Mouse (Mus musculus): ENCODE measurements around the gene Ccdc151. TPM values are rescaled to one million over a fixed set of nuclear protein-coding genes. Genes with fewer than 3 reads are reported as not detected.

Gene Ccdc151
- 5.1 and 6.7 TPM in 2 replicates for polyA plus RNA-seq (2016; fragmentation: Nextera tagmentation; extraction: Ambion mirVana)

GRCm38 (mm10) chr9:22002194-22003162 lies at the start of gene Ccdc151, which contains the start of gene Prkcsh:
Gene Ccdc151 (minus strand): TSS chr9:22002634.
Gene Prkcsh (plus strand): TSS chr9:22002806.
- Histone ChIP-seq H3K4me3 (peak within 1 kb of the TSS; percentile 87), H3K27ac (peak within 1 kb of the TSS; percentile 88), H3K4me1 (replicated peaks) (peaks cover 32% of the 10 kb centered on the region), H3K36me3 (peaks cover 37% of the 10 kb centered on the region), H3K27me3 (ENCODE audit: insufficient read depth, poor library complexity, severe bottlenecking) (0 out of 2 replicates have a peak, but pooled peaks cover 3% of the 10 kb centered on the region), H3K9me3 (no peaks in the 10 kb centered on the region)
- DNase-seq (ENCODE audit: low spot score) = peak; percentile 100
- WGBS = 6% methylated on average over 57 of the region's 57 CpGs

- peak within 1 kb of the TSS; percentile 84 for H3K4me3 ChIP-seq
- WGBS = under 1% methylated on average over 27 of the region's 28 CpGs
- peaks cover 2% of the 10 kb centered on the region for H3K36me3 ChIP-seq
- H3K27ac ChIP-seq = peak within 1 kb of the TSS; percentile 94
- peaks cover 68% of the 10 kb centered on the region for H3K27me3 ChIP-seq (ENCODE audit: insufficient read depth, poor library complexity, severe bottlenecking)
- H3K4me1 ChIP-seq (replicated peaks) = peaks cover 70% of the 10 kb centered on the region
- peak; percentile 85 for DNase-seq (ENCODE audit: low spot score)
- H3K9me3 ChIP-seq = no peaks in the 10 kb centered on the region
Measured at GRCm38 (mm10) chr9:22051958-22052254, 49.5 kb upstream of the Ccdc151 start, which contains the start of gene Elavl3. Gene Elavl3 (minus strand): TSS chr9:22052023.

GRCm38 (mm10) chr9:22051161-22051957 lies 48.9 kb upstream of the Ccdc151 start:
- no peaks in the 10 kb centered on the region for H3K9me3 ChIP-seq
- H3K27ac ChIP-seq = peak overlapping the region; percentile 94
- H3K27me3 ChIP-seq (ENCODE audit: insufficient read depth, poor library complexity, severe bottlenecking) = peaks cover 68% of the 10 kb centered on the region
- no peaks in the 10 kb centered on the region; the same call in 1 of the 2 replicates for H3K36me3 ChIP-seq
- peaks cover 71% of the 10 kb centered on the region for H3K4me1 ChIP-seq (replicated peaks)
- DNase-seq (ENCODE audit: low spot score) = no peak
- H3K4me3 ChIP-seq = peak overlapping the region; percentile 84
- 1% methylated on average over 66 of the region's 67 CpGs for WGBS

GRCm38 (mm10) chr9:22050351-22050889 lies 48.0 kb upstream of the Ccdc151 start:
- Histone ChIP-seq H3K9me3 (no peaks in the 10 kb centered on the region), H3K27ac (peak overlapping the region; percentile 94), H3K4me1 (replicated peaks) (peaks cover 66% of the 10 kb centered on the region), H3K27me3 (ENCODE audit: insufficient read depth, poor library complexity, severe bottlenecking) (peaks cover 58% of the 10 kb centered on the region), H3K36me3 (no peaks in the 10 kb centered on the region), H3K4me3 (peak overlapping the region; percentile 84)
- DNase-seq (ENCODE audit: low spot score) = peak; percentile 87
- under 1% methylated on average over 43 of the region's 43 CpGs for WGBS

- peak; percentile 57 for DNase-seq (ENCODE audit: low spot score)
- H3K4me1 ChIP-seq (replicated peaks) = peaks cover 65% of the 10 kb centered on the region
Measured at GRCm38 (mm10) chr9:22049721-22050270, 47.4 kb upstream of the Ccdc151 start.

GRCm38 (mm10) chr9:22049315-22049714 lies 46.9 kb upstream of the Ccdc151 start:
- H3K4me3 ChIP-seq = peak overlapping the region; percentile 84
- H3K36me3 ChIP-seq = 0 out of 2 replicates have a peak, but pooled peaks cover 2% of the 10 kb centered on the region
- no peak for DNase-seq (ENCODE audit: low spot score)
- peak overlapping the region; percentile 94 for H3K27ac ChIP-seq
- H3K9me3 ChIP-seq = no peaks in the 10 kb centered on the region
- WGBS = 72% methylated on average over 11 of the region's 11 CpGs
- H3K27me3 ChIP-seq (ENCODE audit: insufficient read depth, poor library complexity, severe bottlenecking) = peaks cover 51% of the 10 kb centered on the region
- H3K4me1 ChIP-seq (replicated peaks) = peaks cover 63% of the 10 kb centered on the region

More at GRCm38 (mm10) chr9:22049721-22050270, 47.4 kb upstream of the Ccdc151 start:
- Histone ChIP-seq H3K27me3 (ENCODE audit: insufficient read depth, poor library complexity, severe bottlenecking) (peaks cover 55% of the 10 kb centered on the region), H3K36me3 (no peaks in the 10 kb centered on the region), H3K27ac (peak overlapping the region; percentile 94), H3K4me3 (peak overlapping the region; percentile 84), H3K9me3 (no peaks in the 10 kb centered on the region)
- 42% methylated on average over 4 of the region's 4 CpGs for WGBS

GRCm38 (mm10) chr9:22047329-22047728 lies 44.9 kb upstream of the Ccdc151 start:
- H3K9me3 ChIP-seq = no peaks in the 10 kb centered on the region
- H3K4me3 ChIP-seq = no peak overlapping the region
- H3K36me3 ChIP-seq = 0 out of 2 replicates have a peak, but pooled peaks cover 7% of the 10 kb centered on the region
- peak overlapping the region; percentile 67; the same call in 1 of the 2 replicates for H3K27ac ChIP-seq
- peaks cover 34% of the 10 kb centered on the region for H3K27me3 ChIP-seq (ENCODE audit: insufficient read depth, poor library complexity, severe bottlenecking)
- WGBS = 61% methylated on average over 9 of the region's 9 CpGs
- H3K4me1 ChIP-seq (replicated peaks) = peaks cover 62% of the 10 kb centered on the region
- no peak for DNase-seq (ENCODE audit: low spot score)

- no peak overlapping the region for H3K27ac ChIP-seq
- no peaks in the 10 kb centered on the region for H3K27me3 ChIP-seq (ENCODE audit: insufficient read depth, poor library complexity, severe bottlenecking)
- 0 out of 2 replicates have a peak, but pooled peaks cover 3% of the 10 kb centered on the region for H3K9me3 ChIP-seq
- H3K4me1 ChIP-seq (replicated peaks) = peaks cover 11% of the 10 kb centered on the region; the same call in 1 of the 2 replicates
- no peak for DNase-seq (ENCODE audit: low spot score)
- peaks cover 20% of the 10 kb centered on the region for H3K36me3 ChIP-seq
- H3K4me3 ChIP-seq = no peak overlapping the region
- 76% methylated on average over 2 of the region's 2 CpGs for WGBS
Measured at GRCm38 (mm10) chr9:22041832-22042231, 39.4 kb upstream of the Ccdc151 start.

- Histone ChIP-seq H3K27me3 (ENCODE audit: insufficient read depth, poor library complexity, severe bottlenecking) (no peaks in the 10 kb centered on the region), H3K27ac (no peak overlapping the region), H3K4me1 (replicated peaks) (peaks cover 35% of the 10 kb centered on the region), H3K9me3 (0 out of 2 replicates have a peak, but pooled peaks cover 3% of the 10 kb centered on the region), H3K36me3 (peaks cover 50% of the 10 kb centered on the region), H3K4me3 (no peak overlapping the region)
- DNase-seq (ENCODE audit: low spot score) = no peak
- 86% methylated on average over 10 of the region's 10 CpGs for WGBS
Measured at GRCm38 (mm10) chr9:22037826-22038225, 35.4 kb upstream of the Ccdc151 start.

GRCm38 (mm10) chr9:22035300-22036044 lies 33.0 kb upstream of the Ccdc151 start:
- H3K4me3 ChIP-seq = no peak overlapping the region
- no peaks in the 10 kb centered on the region for H3K27me3 ChIP-seq (ENCODE audit: insufficient read depth, poor library complexity, severe bottlenecking)
- 0 out of 2 replicates have a peak, but pooled peaks cover 2% of the 10 kb centered on the region for H3K9me3 ChIP-seq
- H3K36me3 ChIP-seq = peaks cover 71% of the 10 kb centered on the region
- WGBS = 40% methylated on average over 6 of the region's 6 CpGs
- peak overlapping the region; percentile 85 for H3K27ac ChIP-seq
- H3K4me1 ChIP-seq (replicated peaks) = peaks cover 37% of the 10 kb centered on the region
- DNase-seq (ENCODE audit: low spot score) = peak; percentile 66

GRCm38 (mm10) chr9:22030386-22030785 lies 28.0 kb upstream of the Ccdc151 start:
- DNase-seq (ENCODE audit: low spot score) = no peak
- WGBS = 92% methylated on average over 9 of the region's 9 CpGs
- H3K27me3 ChIP-seq (ENCODE audit: insufficient read depth, poor library complexity, severe bottlenecking) = peaks cover 6% of the 10 kb centered on the region; the same call in 1 of the 2 replicates
- H3K36me3 ChIP-seq = peaks cover 85% of the 10 kb centered on the region
- no peaks in the 10 kb centered on the region for H3K9me3 ChIP-seq
- no peak overlapping the region; the same call in 1 of the 2 replicates for H3K27ac ChIP-seq
- peaks cover 67% of the 10 kb centered on the region for H3K4me1 ChIP-seq (replicated peaks)
- H3K4me3 ChIP-seq = no peak overlapping the region
